Mouse (Mus musculus): ENCODE measurements around the gene Serpinb3b.
"Not testable (repeated sequence)": the region's sequence is repeated elsewhere in the genome, so short reads cannot be mapped to it uniquely, and the experiment has no call there.

Serpinb3b gene

DNA sequence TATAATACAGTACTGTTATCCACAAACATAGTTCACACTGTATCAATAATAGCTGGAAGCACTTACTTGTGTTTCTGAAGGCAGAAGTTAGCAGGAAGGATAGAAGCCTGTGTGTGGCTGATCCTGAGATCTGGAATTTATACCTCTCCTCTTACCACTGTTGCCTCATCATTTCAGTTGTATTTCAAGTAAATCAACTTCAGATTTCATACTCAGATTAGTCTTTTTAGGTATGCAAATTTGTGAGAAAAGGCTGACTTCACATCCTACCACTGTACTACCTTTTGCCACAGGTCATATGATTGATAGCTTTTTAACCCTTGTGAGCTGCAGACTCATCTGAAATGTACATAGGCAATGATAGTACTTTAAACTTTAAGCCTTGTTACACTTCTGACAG is at the start of gene Serpinb3b, which contains the start of gene Serpinb3c:
Gene Serpinb3b (minus strand): TSS at position 101 of the 400 bp plus-strand sequence.
Gene Serpinb3c (minus strand): TSS at position 111 of the 400 bp plus-strand sequence.
- not testable (repeated sequence) for DNase-seq

DNA sequence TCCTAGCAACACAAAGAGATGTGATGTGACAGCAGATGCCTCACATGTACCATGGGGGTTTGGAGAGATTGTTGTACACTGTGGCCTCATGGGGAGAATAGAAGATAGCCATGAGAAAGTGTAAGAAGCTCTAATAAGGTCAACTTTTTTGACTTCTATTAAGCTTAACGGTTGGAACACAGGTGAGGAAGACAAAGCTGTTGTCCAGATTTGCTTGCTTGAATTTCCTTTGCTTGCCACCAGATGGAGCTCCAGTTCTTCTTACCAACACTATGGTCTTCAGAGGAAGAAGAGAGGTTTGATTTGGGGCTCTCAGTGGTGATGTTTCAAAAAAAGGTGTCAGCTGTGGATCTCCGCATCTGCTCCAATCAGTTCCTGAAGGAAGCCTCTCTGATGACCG is 35.0 kb downstream of the Serpinb3b start:
- DNase-seq, result not testable (repeated sequence)

DNA sequence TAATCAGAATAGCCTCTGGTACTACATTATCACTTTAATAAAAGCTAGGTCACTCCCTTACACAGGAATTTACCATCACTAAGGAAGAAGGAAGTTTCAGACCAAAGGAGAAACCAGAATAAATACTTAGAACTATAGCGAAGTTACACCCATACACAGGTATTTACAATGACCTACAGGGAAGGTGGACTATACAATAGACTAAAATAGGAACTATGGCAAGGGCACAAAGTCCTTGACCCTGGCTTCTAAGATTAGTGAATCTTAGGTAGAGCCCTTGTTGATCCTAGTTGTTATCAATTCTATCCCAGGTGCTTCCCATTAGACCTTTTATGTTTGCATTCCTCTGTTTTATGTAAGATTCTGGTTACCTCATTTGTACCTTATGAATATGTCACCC is 60.9 kb downstream of the Serpinb3b start:
- not testable (repeated sequence) for DNase-seq

DNA sequence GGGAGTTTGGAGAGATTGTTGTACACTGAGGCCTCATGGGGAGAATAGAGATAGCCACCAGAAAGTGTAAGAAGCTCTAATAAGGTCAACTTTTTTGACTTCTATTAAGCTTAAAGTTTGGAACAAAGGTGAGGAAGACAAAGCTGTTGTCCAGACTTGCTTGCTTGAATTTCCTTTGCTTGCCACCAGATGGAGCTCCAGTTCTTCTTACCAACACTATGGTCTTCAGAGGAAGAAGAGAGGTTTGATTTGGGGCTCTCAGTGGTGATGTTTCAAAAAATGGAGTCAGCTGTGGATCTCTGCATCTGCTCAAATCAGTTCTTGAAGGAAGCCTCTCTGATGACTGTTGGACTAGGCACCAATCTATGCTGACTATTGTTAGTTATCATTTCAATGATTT is 150.7 kb downstream of the Serpinb3b start:
- DNase-seq, result not testable (repeated sequence)
